Mouse (Mus musculus): ENCODE data around the gene Uba7. TPM values are rescaled to one million over a fixed set of nuclear protein-coding genes. Genes with fewer than 3 reads are reported as not detected.
"Not testable (repeated sequence)": the region's sequence is repeated elsewhere in the genome, so short reads cannot be mapped to it uniquely, and the experiment has no call there.

The Uba7 gene
- polyA plus RNA-seq, 1 experiment from 2014 or later, result 5.6 TPM

DNA sequence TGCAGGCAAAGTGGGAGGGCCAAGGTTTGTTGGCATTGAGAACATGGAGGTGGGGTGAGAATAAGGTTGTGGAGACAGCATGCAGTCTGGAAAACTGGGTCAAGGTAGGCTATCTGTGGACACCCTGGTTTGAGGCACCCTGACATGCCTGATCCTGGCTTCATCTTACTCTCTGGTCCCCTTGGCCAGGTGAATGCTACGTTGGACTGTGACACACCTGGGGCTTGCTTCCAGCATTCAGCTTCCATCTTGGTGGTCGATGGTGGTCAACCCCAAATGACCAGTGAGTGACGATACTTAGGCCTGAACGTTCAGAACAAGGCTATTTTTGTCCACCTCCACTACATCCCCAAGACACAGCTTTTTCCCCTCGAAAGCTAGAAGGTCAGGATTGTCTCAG is 20.7 kb downstream of the Uba7 start, which contains the start of gene Gm20662:
Gene Gm20662, plus strand, starts transcription at position 301 of the 400 bp plus-strand sequence.
- Histone ChIP-seq H3K4me2 (no peak within 1 kb of the TSS), H3K4me1 (no peaks in the 10 kb centered on the region), H3K27me3 (replicated peaks) (no peaks in the 10 kb centered on the region), H3K4me3 (replicated peaks) (no peak within 1 kb of the TSS), H3K36me3 (no peaks in the 10 kb centered on the region), H3K9me3 (replicated peaks) (no peaks in the 10 kb centered on the region), H3K9ac (replicated peaks) (no peak within 1 kb of the TSS), H3K27ac (replicated peaks) (no peak within 1 kb of the TSS)
- no peak for ATAC-seq (ENCODE audit: low FRiP score)
- 95% methylated on average over 5 of the region's 5 CpGs for WGBS

DNA sequence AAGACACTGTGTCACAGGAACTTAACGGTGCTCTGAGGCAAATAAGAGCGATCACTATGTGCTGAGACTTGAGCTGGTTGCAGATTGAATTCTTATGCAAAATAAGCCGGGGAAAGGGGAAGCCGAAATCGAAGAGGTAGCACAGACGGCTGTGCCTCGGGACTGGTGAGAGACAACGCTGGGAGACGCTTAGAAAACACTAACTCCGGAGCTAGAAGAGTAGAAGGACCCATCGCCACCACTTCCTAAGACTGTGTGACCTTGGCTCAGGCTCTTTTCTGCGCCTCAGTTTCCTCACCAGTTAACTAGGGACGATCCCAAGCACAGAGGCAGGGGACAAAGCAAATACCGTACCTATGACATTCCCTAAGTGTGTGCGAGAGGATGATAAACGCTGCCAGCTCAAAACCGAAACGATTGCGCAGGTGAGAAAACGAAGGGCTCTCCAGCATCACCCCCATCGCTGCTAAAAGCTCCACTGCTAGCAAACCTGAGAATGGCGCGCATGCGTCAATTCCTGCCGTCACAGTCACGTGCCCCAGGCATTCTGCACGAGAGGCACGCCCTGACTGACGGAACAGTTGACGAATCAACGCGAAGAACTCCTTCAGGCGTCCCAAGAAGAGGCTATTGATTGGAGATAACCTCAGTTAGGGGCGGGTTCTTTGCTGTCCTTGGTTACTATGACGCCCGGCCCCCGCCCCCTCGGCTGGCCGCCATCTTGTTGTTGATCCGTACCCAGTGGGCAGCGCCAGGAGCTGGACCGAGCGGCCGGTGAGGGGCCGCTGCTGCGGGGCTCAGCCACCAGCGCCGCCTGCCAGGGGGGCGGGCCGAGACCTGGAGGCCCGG is 26.8 kb downstream of the Uba7 start, which contains the start of gene Ip6k1:
Gene Ip6k1, plus strand, starts transcription at position 580 of the 849 bp plus-strand sequence.
- under 1% methylated on average over 51 of the region's 51 CpGs for WGBS
- peak within 1 kb of the TSS; percentile 81 for H3K4me2 ChIP-seq

DNA sequence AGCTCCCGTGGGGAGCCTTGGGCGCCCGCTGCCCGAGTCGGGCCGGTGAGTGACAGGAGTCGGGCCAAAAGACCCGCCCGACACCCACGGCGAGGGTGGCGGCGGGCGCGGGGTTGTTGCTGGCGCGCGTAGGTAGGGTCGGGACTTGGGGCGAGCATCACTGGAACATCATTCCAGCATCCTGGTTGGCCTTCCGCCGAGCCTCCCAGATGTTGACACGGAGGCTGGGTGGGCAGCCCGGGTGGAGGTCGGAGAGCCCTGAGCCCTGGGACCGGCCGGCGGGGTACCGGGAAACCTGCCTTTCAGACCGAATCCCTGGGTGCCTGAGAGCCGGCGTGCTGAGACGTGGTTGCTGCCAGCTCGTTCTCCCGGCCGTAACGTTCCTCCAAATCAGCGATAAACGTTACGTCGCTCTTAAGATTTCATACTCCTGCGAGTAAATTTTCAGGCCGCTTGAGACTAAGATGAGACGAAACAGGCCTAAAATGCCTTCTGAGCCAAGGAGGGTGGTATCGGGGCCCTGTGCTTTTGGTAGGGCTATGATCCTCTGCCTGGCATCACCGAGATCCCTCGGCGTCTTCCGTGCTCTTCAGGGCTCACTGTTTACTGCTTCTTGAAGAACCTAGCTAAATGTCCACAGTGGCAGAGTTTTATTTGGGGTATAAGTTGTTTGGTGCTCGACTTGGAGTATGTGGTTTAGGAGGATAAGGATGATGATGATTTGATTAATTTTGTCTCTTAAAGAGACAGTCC is 27.6 kb downstream of the Uba7 start:
- H3K36me3 ChIP-seq, result no peaks in the 10 kb centered on the region; the same call in 1 of the 2 replicates
- H3K27me3 ChIP-seq (replicated peaks), result no peaks in the 10 kb centered on the region
- H3K9ac ChIP-seq (replicated peaks), result peak overlapping the region; percentile 92
- peak overlapping the region; percentile 94 for H3K27ac ChIP-seq (replicated peaks)
- H3K9me3 ChIP-seq (replicated peaks), result no peaks in the 10 kb centered on the region
- ATAC-seq (ENCODE audit: low FRiP score), result peak; percentile 40
- WGBS, result under 1% methylated on average over 50 of the region's 50 CpGs
- H3K4me3 ChIP-seq (replicated peaks), result peak overlapping the region; percentile 69
- H3K4me1 ChIP-seq, result peaks cover 30% of the 10 kb centered on the region
- peak overlapping the region; percentile 81 for H3K4me2 ChIP-seq

More for the DNA sequence above, 26.8 kb downstream of the Uba7 start, which contains the start of gene Ip6k1:
- Histone ChIP-seq H3K4me1 (peaks cover 29% of the 10 kb centered on the region), H3K9ac (replicated peaks) (peak within 1 kb of the TSS; percentile 92), H3K36me3 (no peaks in the 10 kb centered on the region; the same call in 1 of the 2 replicates), H3K4me3 (replicated peaks) (peak within 1 kb of the TSS; percentile 69), H3K9me3 (replicated peaks) (no peaks in the 10 kb centered on the region), H3K27me3 (replicated peaks) (no peaks in the 10 kb centered on the region), H3K27ac (replicated peaks) (peak within 1 kb of the TSS; percentile 94)
- peak; percentile 99 for ATAC-seq (ENCODE audit: low FRiP score)

DNA sequence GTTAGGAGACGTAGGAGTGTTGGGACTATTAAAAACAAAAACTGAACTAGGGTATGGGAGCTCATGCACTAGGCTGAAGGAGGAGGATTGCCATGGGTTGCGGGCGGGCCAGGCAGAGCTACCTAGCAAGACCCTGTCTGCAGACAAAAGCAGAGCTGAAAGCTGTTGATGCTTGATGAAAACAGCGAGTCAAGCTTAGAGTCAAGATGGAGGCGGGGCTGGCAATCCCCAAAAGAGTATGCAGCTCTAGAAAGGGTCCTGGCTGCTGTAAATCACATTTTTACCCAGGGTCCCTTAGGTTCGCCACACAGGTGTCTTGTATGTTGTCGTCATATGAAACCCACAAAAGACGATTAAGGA is 28.2 kb downstream of the Uba7 start:
- H3K4me3 ChIP-seq (replicated peaks), result peak overlapping the region; percentile 69
- H3K9ac ChIP-seq (replicated peaks), result peak overlapping the region; percentile 92
- no peaks in the 10 kb centered on the region for H3K27me3 ChIP-seq (replicated peaks)
- 9% methylated on average over 8 of the region's 8 CpGs for WGBS
- no peaks in the 10 kb centered on the region for H3K9me3 ChIP-seq (replicated peaks)
- peak overlapping the region; percentile 94 for H3K27ac ChIP-seq (replicated peaks)
- H3K4me2 ChIP-seq, result peak overlapping the region; percentile 81
- ATAC-seq (ENCODE audit: low FRiP score), result no peak
- no peaks in the 10 kb centered on the region; the same call in 1 of the 2 replicates for H3K36me3 ChIP-seq
- peaks cover 35% of the 10 kb centered on the region for H3K4me1 ChIP-seq

DNA sequence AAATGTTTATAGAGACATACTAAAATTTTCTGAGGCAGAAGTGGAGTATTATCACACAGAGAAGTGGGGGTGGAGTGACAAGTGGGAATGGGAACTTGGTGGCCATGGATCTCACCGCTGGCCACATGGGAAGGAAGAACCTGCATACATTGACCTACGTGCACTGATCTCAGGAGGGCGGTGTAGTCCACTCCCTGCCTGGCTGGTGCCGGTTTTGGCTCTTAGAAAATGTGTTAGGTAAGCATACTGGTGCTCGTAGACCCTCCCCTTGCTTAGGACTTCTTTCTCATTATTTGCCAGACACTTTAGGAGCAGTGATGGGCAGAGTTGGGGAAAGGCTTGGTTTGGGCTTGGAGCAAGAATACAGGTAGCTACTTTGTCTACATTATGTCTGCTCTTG is 32.7 kb downstream of the Uba7 start:
- Histone ChIP-seq H3K4me2 (no peak overlapping the region), H3K9me3 (replicated peaks) (no peaks in the 10 kb centered on the region), H3K36me3 (no peaks in the 10 kb centered on the region; the same call in 1 of the 2 replicates), H3K27ac (replicated peaks) (no peak overlapping the region), H3K4me1 (peaks cover 32% of the 10 kb centered on the region), H3K9ac (replicated peaks) (no peak overlapping the region), H3K27me3 (replicated peaks) (no peaks in the 10 kb centered on the region), H3K4me3 (replicated peaks) (no peak overlapping the region)
- 88% methylated on average over 5 of the region's 5 CpGs for WGBS
- no peak for ATAC-seq (ENCODE audit: low FRiP score)

DNA sequence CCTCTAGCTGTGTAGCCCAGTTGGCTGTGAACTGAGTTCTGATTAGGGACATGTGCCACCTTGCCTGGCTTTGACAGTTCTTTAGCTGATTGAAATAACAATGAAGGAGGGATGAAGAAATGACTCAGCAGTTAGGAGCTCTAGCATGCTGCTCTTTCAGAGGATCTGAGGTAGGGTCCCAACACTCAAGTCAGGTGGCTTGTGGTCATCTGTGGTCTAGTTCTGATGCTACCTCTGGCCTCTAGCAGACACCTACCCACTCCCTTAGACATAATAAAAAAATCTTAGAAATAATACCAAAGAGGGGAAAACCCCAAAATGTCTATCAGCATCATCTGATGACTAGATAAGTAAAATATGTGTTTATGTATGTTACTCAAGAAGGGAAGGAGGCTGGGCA is 35.1 kb downstream of the Uba7 start:
- no peak overlapping the region for H3K4me2 ChIP-seq
- no peaks in the 10 kb centered on the region for H3K27me3 ChIP-seq (replicated peaks)
- no peak for ATAC-seq (ENCODE audit: low FRiP score)
- H3K4me1 ChIP-seq, result peaks cover 12% of the 10 kb centered on the region
- no peak overlapping the region for H3K4me3 ChIP-seq (replicated peaks)
- no peaks in the 10 kb centered on the region for H3K36me3 ChIP-seq
- no peaks in the 10 kb centered on the region for H3K9me3 ChIP-seq (replicated peaks)
- H3K27ac ChIP-seq (replicated peaks), result no peak overlapping the region
- no peak overlapping the region for H3K9ac ChIP-seq (replicated peaks)

DNA sequence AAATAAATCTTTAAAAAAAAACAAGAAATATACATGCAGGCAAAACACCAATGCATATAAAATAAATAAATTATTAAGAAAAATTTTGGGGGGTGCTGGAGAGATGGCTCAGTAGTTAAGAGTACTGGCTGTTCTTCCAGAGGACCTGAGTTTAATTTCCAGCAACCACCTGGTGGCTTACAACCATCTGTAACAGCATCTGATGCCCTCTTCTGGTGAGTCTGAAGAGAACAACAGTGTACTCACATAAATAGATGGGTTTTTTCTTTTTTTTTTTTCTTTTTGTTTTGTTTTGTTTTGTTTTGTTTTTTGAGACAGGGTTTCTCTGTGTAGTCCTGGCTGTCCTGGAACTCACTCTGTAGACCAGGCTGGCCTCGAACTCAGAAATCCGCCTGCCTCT is 38.3 kb downstream of the Uba7 start:
- ATAC-seq (ENCODE audit: low FRiP score); H3K4me2 ChIP-seq; H3K36me3 ChIP-seq; H3K4me3 ChIP-seq (replicated peaks); H3K9me3 ChIP-seq (replicated peaks); H3K27me3 ChIP-seq (replicated peaks); H3K4me1 ChIP-seq; H3K9ac ChIP-seq (replicated peaks); H3K27ac ChIP-seq (replicated peaks): not testable (repeated sequence)
- 98% methylated on average over 2 of the region's 2 CpGs for WGBS

DNA sequence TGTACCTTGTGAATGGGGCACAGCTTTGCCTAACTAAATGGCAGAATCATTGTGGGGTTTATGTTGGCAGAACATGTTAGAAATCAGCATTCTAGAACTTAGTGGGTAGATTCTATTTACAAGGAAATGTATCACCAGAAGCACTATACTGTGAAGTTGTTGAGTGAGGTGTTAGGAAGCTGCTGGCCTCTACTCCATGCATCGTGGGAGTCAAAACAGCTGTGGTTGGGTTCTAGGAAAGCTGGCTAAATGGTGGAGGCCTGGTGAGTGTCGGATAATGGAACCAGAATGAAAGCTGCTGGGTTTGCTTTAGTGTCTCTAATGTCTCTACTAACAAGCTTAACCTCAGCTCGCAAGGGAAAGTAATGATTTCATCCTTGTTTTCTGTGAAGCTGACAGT is 41.8 kb downstream of the Uba7 start:
- Histone ChIP-seq H3K36me3 (0 out of 2 replicates have a peak, but pooled peaks cover 4% of the 10 kb centered on the region), H3K4me2 (no peak overlapping the region), H3K9ac (replicated peaks) (no peak overlapping the region), H3K9me3 (replicated peaks) (no peaks in the 10 kb centered on the region), H3K27ac (replicated peaks) (no peak overlapping the region), H3K4me3 (replicated peaks) (no peak overlapping the region), H3K4me1 (peaks cover 3% of the 10 kb centered on the region; the same call in 1 of the 2 replicates), H3K27me3 (replicated peaks) (no peaks in the 10 kb centered on the region)
- ATAC-seq (ENCODE audit: low FRiP score), result no peak
- WGBS, result 72% methylated on average over 3 of the region's 3 CpGs

DNA sequence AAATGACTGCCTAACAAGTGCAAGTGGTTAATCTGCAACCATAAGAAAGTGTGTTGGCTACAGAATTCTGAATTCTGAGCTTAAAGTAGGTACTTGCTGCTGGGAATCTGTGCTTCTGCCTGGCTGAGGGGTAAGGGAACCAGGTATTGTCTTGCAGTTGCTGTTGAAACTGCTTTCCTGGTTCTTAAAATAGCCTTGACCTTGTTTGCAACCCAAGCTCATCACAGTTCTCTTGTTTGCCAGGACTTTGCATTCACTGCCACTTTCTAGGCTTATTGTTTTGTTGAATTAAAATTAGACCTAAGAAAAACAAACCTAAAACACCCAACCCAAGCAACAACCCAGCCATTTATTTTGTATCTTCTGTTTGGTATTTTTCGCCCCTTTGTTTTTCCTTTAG is 45.4 kb downstream of the Uba7 start:
- Histone ChIP-seq H3K36me3 (peaks cover 24% of the 10 kb centered on the region), H3K9ac (replicated peaks) (no peak overlapping the region), H3K4me1 (peaks cover 3% of the 10 kb centered on the region; the same call in 1 of the 2 replicates), H3K9me3 (replicated peaks) (no peaks in the 10 kb centered on the region), H3K4me3 (replicated peaks) (no peak overlapping the region), H3K27me3 (replicated peaks) (no peaks in the 10 kb centered on the region), H3K4me2 (no peak overlapping the region), H3K27ac (replicated peaks) (no peak overlapping the region)
- WGBS, result 98% methylated on average over 1 of the region's 1 CpGs
- no peak for ATAC-seq (ENCODE audit: low FRiP score)

DNA sequence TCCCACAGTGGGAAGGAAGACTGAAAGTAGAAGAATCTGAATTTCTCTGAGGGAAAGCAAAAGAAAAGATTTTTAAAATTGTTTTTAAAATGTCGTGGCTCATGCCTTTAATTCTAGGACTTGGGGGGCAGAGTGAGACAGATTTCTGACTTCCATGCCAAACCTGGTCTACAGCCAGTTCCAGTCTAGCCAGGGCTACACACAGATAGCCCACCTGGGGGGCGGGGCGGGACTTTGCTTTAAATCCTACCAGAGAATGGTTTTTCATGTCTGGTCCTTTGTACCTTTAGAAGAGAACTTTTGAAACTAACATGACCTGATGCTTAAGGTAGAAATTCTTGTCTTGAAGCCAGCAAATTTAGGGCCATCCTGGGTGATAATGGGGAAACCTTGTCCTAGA is 47.9 kb downstream of the Uba7 start:
- Histone ChIP-seq H3K4me3 (replicated peaks) (no peak overlapping the region), H3K27ac (replicated peaks) (no peak overlapping the region), H3K9me3 (replicated peaks) (no peaks in the 10 kb centered on the region), H3K27me3 (replicated peaks) (no peaks in the 10 kb centered on the region), H3K36me3 (peaks cover 36% of the 10 kb centered on the region), H3K9ac (replicated peaks) (no peak overlapping the region), H3K4me2 (no peak overlapping the region), H3K4me1 (peaks cover 3% of the 10 kb centered on the region; the same call in 1 of the 2 replicates)
- no peak for ATAC-seq (ENCODE audit: low FRiP score)
- 93% methylated on average over 3 of the region's 3 CpGs for WGBS

DNA sequence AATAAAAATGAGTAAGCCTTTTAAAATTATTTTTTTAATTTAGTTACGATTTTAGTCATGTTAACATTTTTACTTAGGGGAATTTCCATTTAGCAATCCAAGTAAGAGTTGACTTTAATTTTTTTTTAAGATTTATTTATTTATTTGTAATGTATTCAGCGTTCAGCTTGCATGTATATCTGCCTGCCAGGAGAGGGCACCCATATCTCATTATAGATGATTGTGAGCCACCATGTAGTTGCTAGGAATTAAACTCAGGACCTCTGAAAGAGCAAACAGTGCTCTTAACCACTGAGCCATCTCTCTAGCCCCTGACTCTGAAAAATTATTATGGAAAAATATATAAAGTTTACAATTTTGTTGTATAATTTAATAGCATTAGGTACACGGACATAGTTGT is 51.3 kb downstream of the Uba7 start:
- no peaks in the 10 kb centered on the region for H3K4me1 ChIP-seq
- no peak overlapping the region for H3K9ac ChIP-seq (replicated peaks)
- no peak overlapping the region for H3K27ac ChIP-seq (replicated peaks)
- no peak for ATAC-seq (ENCODE audit: low FRiP score)
- no peak overlapping the region for H3K4me3 ChIP-seq (replicated peaks)
- WGBS, result 91% methylated on average over 3 of the region's 3 CpGs
- H3K36me3 ChIP-seq, result peaks cover 39% of the 10 kb centered on the region
- H3K27me3 ChIP-seq (replicated peaks), result no peaks in the 10 kb centered on the region
- H3K4me2 ChIP-seq, result no peak overlapping the region
- no peaks in the 10 kb centered on the region for H3K9me3 ChIP-seq (replicated peaks)
